9 mouse cellular contexts compared by ENCODE assay signal in genomic region chr5:28466760-28467306, GRCm38 (mm10). TPM values are rescaled to one million over a fixed set of nuclear protein-coding genes. Genes with fewer than 3 reads are reported as not detected.
DNase-seq lines count a peak whose midpoint lies in the region; ATAC-seq and TF ChIP-seq lines count a peak whose summit lies in the region.
"Had no signal": no experiment of that assay in that cellular context is flagged by ENCODE, and none has a peak within 500 bp of the region (broad histone marks: within the 10 kb centered on the region; RNA-seq: fewer than 3 reads in every experiment).

TSS of gene Shh (minus strand) at chr5:28467256.

- peak within 1 kb of the TSS; percentile 52 for H3K4me3 ChIP-seq in heart, embryonic 15.5 days
- H3K4me3 ChIP-seq in ES-E14 (ENCODE audit: insufficient read depth in 1 of 2, low read depth in 1 of 2, low read length in 2 of 2, poor library complexity in 1 of 2, severe bottlenecking in 1 of 2), result peak within 1 kb of the TSS; percentile 5 to 39; a peak in 3 of 4 replicates
- peak within 1 kb of the TSS; percentile 52 for H3K4me3 ChIP-seq in embryonic facial prominence, embryonic 12.5 days

- peak within 1 kb of the TSS; percentile 57 for H3K4me2 ChIP-seq in heart, embryonic 15.5 days
- H3K4me2 ChIP-seq in embryonic facial prominence, embryonic 12.5 days (replicated peaks), result peak within 1 kb of the TSS; percentile 45

- peaks cover 95% of the 10 kb centered on the region for H3K27me3 ChIP-seq in heart, embryonic 15.5 days
- peaks cover 86% of the 10 kb centered on the region for H3K27me3 ChIP-seq in embryonic facial prominence, embryonic 12.5 days

- in situ Hi-C loops in ES-E14 (cut with MboI; ENCODE audit: low sequenced_read_pairs in 2 of 2, unreplicated experiment in 2 of 2), result loop anchor here (10.0 to 25.0 kb wide), 4 partner anchors 302 to 1008 kb away; partner anchors contain the start of genes En2 (in 1 of the 2) and Mnx1 (in 1 of the 2)

- no peak within 1 kb of the TSS for H3K27ac ChIP-seq in heart, embryonic 15.5 days
- H3K27ac ChIP-seq in ES-E14 (ENCODE audit: insufficient read depth, low read depth, low read length, poor library complexity, severe bottlenecking), result no peak within 1 kb of the TSS
- H3K27ac ChIP-seq in embryonic facial prominence, embryonic 12.5 days, result no peak within 1 kb of the TSS

- intact Hi-C loops in heart, postnatal 14 days (cut with DNase I), result no loop called here

- H3K9ac ChIP-seq in heart, embryonic 15.5 days, result no peak within 1 kb of the TSS
- no peak within 1 kb of the TSS for H3K9ac ChIP-seq in ES-E14 (ENCODE audit: insufficient read depth, low read depth, low read length, poor library complexity, severe bottlenecking)
- no peak within 1 kb of the TSS for H3K9ac ChIP-seq in embryonic facial prominence, embryonic 12.5 days

- no peaks in the 10 kb centered on the region for H3K36me3 ChIP-seq in heart, embryonic 15.5 days
- no peaks in the 10 kb centered on the region for H3K36me3 ChIP-seq in ES-E14 (ENCODE audit: control insufficient read depth, insufficient read depth, low read length, poor library complexity, severe bottlenecking)
- H3K36me3 ChIP-seq in embryonic facial prominence, embryonic 12.5 days, result no peaks in the 10 kb centered on the region

- ATAC-seq in heart, embryonic 15.5 days (replicated peaks; ENCODE audit: insufficient number of reproducible peaks, insufficient read depth, low FRiP score, low read depth), result no peak
- ATAC-seq in embryonic facial prominence, embryonic 12.5 days (ENCODE audit: insufficient number of reproducible peaks, insufficient read depth, low FRiP score, low TSS enrichment), result no peak

- H3K9me3 ChIP-seq in heart, embryonic 15.5 days (replicated peaks), result no peaks in the 10 kb centered on the region
- H3K9me3 ChIP-seq in ES-E14 (ENCODE audit: control insufficient read depth, insufficient read depth, low read depth, low read length), result no peaks in the 10 kb centered on the region
- no peaks in the 10 kb centered on the region for H3K9me3 ChIP-seq in embryonic facial prominence, embryonic 12.5 days

- no peak for DNase-seq in heart, postnatal 14 days
- DNase-seq in ES-E14 (ENCODE audit: low read depth, low spot score), result no peak
- peak; percentile 48 to 52 for DNase-seq in left cerebral cortex, adult 8-10 months (ENCODE audit: low spot score in 2 of 2)
- peak; percentile 43 for DNase-seq in retina, embryonic 14.5 days (ENCODE audit: low spot score)
- DNase-seq in ovary, postnatal 36 days (ENCODE audit: low spot score), result no peak
- DNase-seq in T-cell, adult 2 months (ENCODE audit: low spot score), result no peak

- H3K4me1 ChIP-seq in heart, embryonic 15.5 days (replicated peaks), result peaks cover 30% of the 10 kb centered on the region
- peaks cover 0 to 8% of the 10 kb centered on the region in 2 experiments; a peak in 1 of 4 replicates for H3K4me1 ChIP-seq in ES-E14 (ENCODE audit: control insufficient read depth in 2 of 2, insufficient read depth in 2 of 2, low read length in 2 of 2, poor library complexity in 1 of 2)
- peaks cover 5% of the 10 kb centered on the region; the same call in 1 of the 2 replicates for H3K4me1 ChIP-seq in embryonic facial prominence, embryonic 12.5 days

- WGBS in heart, embryonic 15.5 days, result 2% methylated on average over 31 of the region's 31 CpGs
- WGBS in embryonic facial prominence, embryonic 12.5 days, result under 1% methylated on average over 31 of the region's 31 CpGs

TF ChIP-seq in ES-E14, 5 proteins besides CTCF, POLR2A, EP300 and RAD21:
- no peak for TF ChIP-seq HCFC1 (IDR thresholded peaks at IDR 0.05; ENCODE audit: borderline replicate concordance, insufficient read depth, low read length)
- no peak for TF ChIP-seq ZNF384 (IDR thresholded peaks at IDR 0.05; ENCODE audit: low read depth, low read length)
- TF ChIP-seq ZC3H11A (IDR thresholded peaks at IDR 0.05; ENCODE audit: borderline replicate concordance, low read depth, low read length), result no peak
- TF ChIP-seq MAFK (IDR thresholded peaks at IDR 0.05; ENCODE audit: insufficient read depth, low read depth, low read length), result no peak
- TF ChIP-seq CHD2 (IDR thresholded peaks at IDR 0.05; ENCODE audit: low read depth, low read length), result no peak

RNA-seq across cellular contexts. Expression of gene Shh, which starts in this region (rescaled TPM):
- polyA plus RNA-seq in heart, embryonic 15.5 days (2015; fragmentation: Nextera tagmentation; extraction: Ambion mirVana), result 0.34 and 0.71 TPM in 2 replicates
- total RNA-seq in heart, postnatal 14 days (2021), result not detected
- total RNA-seq in ES-E14 (2012; rRNA removed), result not detected in 2 replicates
- 1.5 and 1.6 TPM in 2 replicates for polyA plus RNA-seq in embryonic facial prominence, embryonic 12.5 days (2016; fragmentation: Nextera tagmentation; extraction: Ambion mirVana)
- 1 to 10 TPM; 2.9 to 4.3 (median 3.3) TPM for total RNA-seq in left cerebral cortex, adult 8-10 months (2022)
- total RNA-seq: CH12.LX had no signal

Comparison
In these comparisons a context has a peak if more than half of its experiments do, and no peak if none do; other contexts are left out.
1. DNase-seq: peak in left cerebral cortex, adult 8-10 months (2 of 2) and retina, embryonic 14.5 days (single experiment); none in heart, postnatal 14 days (0 of 2), ES-E14 (single experiment), ovary, postnatal 36 days (single experiment) and T-cell, adult 2 months (single experiment).
2. Peak in every context shown above with its lines, with median percentiles within 50 percentile points of each other: H3K4me3 ChIP-seq.